Mouse (Mus musculus): ENCODE measurements around the gene Flot1. TPM values are rescaled to one million over a fixed set of nuclear protein-coding genes. Genes with fewer than 3 reads are reported as not detected.

Gene Flot1
- 55.8 and 58.2 TPM in 2 replicates for polyA plus RNA-seq (2015; fragmentation: Nextera tagmentation; extraction: Ambion mirVana)

DNA sequence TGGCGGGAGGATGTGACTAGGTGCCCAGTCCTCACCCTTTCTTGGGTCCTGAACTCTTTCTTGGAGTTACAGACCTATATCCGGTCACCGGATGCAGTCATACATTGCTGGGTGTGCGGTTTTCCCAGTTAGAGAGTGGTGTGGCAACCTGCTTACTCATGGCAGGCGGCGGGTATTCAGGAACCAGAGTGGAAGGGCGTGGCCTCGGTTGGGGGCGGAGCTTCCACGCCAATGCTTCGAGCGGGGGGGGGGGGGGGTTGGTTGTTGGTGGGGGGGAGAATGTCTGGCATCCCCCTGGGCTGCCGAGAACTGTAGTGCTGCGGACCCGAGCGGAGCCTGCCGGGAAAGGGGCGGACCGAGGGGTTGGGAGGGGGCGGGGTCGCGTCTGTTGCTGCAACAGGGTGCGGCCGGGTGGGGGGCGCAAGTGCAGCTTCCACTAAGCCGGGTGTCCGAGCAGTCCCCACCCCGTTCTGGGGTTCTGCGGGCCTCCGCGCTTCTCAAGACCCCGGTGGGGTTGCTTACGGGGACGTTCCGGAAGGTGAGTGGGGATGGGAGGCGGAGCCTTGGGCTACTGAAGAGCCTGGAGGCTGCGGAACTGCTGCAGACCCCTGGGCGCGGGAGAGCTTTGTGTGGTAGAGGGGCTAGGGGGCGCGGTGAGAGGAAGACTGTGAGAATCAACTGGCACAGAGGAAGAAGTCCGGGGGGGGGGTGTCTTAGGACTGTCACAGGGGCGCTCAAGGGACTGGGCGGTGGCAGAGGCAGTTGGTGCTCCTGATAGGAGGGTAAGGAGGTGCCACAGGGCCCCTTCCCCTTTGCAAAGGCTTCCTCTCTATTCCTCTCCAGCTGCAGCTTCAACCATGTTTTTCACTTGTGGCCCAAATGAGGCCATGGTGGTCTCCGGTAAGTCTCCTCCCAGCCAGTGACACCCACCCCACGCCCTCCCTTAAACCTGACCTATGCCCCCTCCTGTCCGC lies at the start of gene Flot1:
Flot1 (plus strand) TSS at position 267 of the 974 bp plus-strand sequence.
- Histone ChIP-seq H3K4me3 (replicated peaks; ENCODE audit: low read length) (peak within 1 kb of the TSS; percentile 78), H3K9ac (ENCODE audit: low read length) (peak within 1 kb of the TSS; percentile 83), H3K4me1 (ENCODE audit: control insufficient read depth, insufficient read depth, low read length) (peaks cover 12% of the 10 kb centered on the region; the same call in 1 of the 2 replicates), H3K27ac (ENCODE audit: low read length) (peak within 1 kb of the TSS; percentile 86), H3K27me3 (ENCODE audit: control insufficient read depth, insufficient read depth, low read length) (no peaks in the 10 kb centered on the region), H3K36me3 (ENCODE audit: control insufficient read depth, insufficient read depth, low read length) (peaks cover 14% of the 10 kb centered on the region), H3K4me2 (ENCODE audit: low read depth, low read length) (peak within 1 kb of the TSS; percentile 98), H3K9me3 (replicated peaks; ENCODE audit: control insufficient read depth, low read length) (no peaks in the 10 kb centered on the region)
- under 1% methylated on average over 47 of the region's 47 CpGs for WGBS
- peak; percentile 86 for ATAC-seq (ENCODE audit: insufficient read depth, low FRiP score)

DNA sequence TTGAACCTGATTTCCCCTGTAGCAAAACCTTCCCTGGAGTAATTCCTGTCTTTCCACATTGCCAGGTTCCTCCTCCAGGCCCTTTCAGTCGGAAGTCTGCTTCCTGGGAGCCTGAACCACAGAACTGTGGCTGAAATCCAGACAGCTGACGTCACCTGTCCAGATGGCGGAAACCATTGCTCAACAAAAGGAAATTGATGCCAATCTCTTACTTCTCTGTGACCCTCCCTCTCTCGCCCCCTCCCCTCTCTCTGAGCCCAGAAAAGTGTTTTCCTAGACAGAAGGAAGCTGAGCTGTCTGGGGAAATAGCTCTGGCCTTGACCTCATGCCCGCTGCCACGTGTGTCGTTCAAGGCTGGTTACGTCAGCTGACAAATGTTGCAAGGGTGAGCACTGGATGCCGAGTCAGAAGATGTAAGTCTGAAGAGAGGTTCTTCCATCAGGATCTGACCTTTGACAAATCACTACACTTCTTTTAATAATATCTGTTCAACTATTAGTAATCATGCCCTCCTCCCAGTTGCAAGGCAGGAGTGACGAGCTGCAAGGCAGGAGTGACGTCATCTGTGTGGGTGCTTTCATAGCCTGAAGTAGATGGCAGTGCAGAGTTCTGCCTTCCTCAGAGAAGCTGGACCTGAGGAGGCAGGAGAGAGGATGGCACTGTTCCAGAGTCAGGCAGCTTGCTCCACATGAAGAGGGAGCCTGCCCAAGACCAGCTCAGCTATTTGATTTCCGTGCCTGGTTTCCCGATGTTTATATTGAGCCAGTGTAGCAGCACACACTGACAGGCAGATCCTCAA lies 46.0 kb upstream of the Flot1 start:
- Histone ChIP-seq H3K4me3 (replicated peaks; ENCODE audit: low read length) (no peak overlapping the region), H3K4me1 (ENCODE audit: control insufficient read depth, insufficient read depth, low read length) (peaks cover 20% of the 10 kb centered on the region), H3K36me3 (ENCODE audit: control insufficient read depth, insufficient read depth, low read length) (no peaks in the 10 kb centered on the region), H3K9ac (ENCODE audit: low read length) (0 out of 2 replicates have a peak overlapping the region, but pooled peaks have one; percentile 40), H3K27me3 (ENCODE audit: control insufficient read depth, insufficient read depth, low read length) (no peaks in the 10 kb centered on the region), H3K27ac (ENCODE audit: low read length) (peak overlapping the region; percentile 88), H3K4me2 (ENCODE audit: low read depth, low read length) (no peak overlapping the region), H3K9me3 (replicated peaks; ENCODE audit: control insufficient read depth, low read length) (no peaks in the 10 kb centered on the region)
- 18% methylated on average over 13 of the region's 13 CpGs for WGBS
- ATAC-seq (ENCODE audit: insufficient read depth, low FRiP score), result peak; percentile 81

DNA sequence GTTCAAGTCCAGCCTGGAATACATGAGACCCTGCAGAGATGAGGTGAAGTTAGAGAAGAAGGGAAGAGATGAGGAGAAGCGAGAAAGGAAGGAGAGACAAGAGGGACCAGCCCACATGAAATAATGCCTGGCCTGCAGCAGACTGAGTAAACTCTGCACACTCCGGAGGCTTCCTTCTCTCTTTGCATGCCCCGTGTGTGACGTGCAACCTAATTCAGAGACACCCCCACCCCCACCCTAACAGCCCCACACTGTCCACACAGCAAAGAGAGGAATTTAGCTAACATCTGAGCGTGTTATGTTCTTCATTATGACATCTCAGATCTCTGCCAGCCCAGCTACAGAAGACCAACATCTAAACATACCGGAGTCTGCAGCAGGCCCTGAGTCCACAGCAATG lies 44.1 kb upstream of the Flot1 start:
- WGBS, result 30% methylated on average over 6 of the region's 6 CpGs
- ATAC-seq (ENCODE audit: insufficient read depth, low FRiP score), result peak; percentile 54; the same call in 1 of the 2 replicates
- H3K27me3 ChIP-seq (ENCODE audit: control insufficient read depth, insufficient read depth, low read length), result no peaks in the 10 kb centered on the region

DNA sequence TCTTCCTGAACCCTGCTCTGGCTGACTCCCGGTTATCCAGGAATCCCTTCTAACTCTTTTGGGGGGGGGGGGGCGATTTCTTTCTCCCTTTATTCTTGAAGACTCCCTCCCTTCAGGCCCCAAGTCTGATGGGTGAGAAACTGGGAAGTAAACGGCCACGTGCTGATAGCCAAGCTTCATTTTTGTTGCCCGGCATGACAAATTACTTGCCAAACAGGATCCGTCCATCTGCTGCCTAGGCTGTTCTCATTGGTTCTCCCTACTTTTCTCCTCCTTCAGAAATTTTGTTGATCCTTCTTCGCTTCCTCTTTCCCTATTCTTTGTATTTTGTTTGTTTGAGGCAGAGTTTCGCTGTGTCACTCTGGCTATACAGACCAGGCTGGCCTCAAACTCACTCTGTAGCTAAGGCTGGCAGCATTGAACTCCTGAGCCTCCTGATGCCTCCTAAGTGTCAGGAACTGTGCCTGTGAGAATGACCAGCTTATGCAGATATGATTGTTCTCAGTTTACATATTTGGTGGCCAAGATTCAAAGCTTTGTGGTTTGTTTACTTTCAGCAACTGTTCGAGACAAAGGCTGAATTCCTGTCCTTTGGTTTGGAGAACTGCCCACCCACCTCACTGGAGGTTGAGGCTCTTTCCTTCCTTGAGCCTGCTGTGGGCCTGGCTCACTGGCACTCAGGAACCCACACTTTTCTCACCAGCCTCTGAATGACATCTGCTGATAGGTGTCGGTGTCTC lies 43.4 kb upstream of the Flot1 start:
- H3K9ac ChIP-seq (ENCODE audit: low read length), result no peak overlapping the region
- H3K27me3 ChIP-seq (ENCODE audit: control insufficient read depth, insufficient read depth, low read length), result no peaks in the 10 kb centered on the region
- no peaks in the 10 kb centered on the region for H3K36me3 ChIP-seq (ENCODE audit: control insufficient read depth, insufficient read depth, low read length)
- no peak for ATAC-seq (ENCODE audit: insufficient read depth, low FRiP score)
- no peak overlapping the region for H3K4me2 ChIP-seq (ENCODE audit: low read depth, low read length)
- H3K9me3 ChIP-seq (replicated peaks; ENCODE audit: control insufficient read depth, low read length), result no peaks in the 10 kb centered on the region
- peak overlapping the region; percentile 80 for H3K27ac ChIP-seq (ENCODE audit: low read length)
- H3K4me3 ChIP-seq (replicated peaks; ENCODE audit: low read length), result no peak overlapping the region
- 45% methylated on average over 10 of the region's 10 CpGs for WGBS
- H3K4me1 ChIP-seq (ENCODE audit: control insufficient read depth, insufficient read depth, low read length), result peaks cover 20% of the 10 kb centered on the region

More for the DNA sequence above, 44.1 kb upstream of the Flot1 start:
- peaks cover 20% of the 10 kb centered on the region for H3K4me1 ChIP-seq (ENCODE audit: control insufficient read depth, insufficient read depth, low read length)
- H3K9me3 ChIP-seq (replicated peaks; ENCODE audit: control insufficient read depth, low read length), result no peaks in the 10 kb centered on the region
- no peak overlapping the region for H3K9ac ChIP-seq (ENCODE audit: low read length)
- H3K4me3 ChIP-seq (replicated peaks; ENCODE audit: low read length), result no peak overlapping the region
- H3K36me3 ChIP-seq (ENCODE audit: control insufficient read depth, insufficient read depth, low read length), result no peaks in the 10 kb centered on the region
- H3K4me2 ChIP-seq (ENCODE audit: low read depth, low read length), result no peak overlapping the region
- peak overlapping the region; percentile 80 for H3K27ac ChIP-seq (ENCODE audit: low read length)

DNA sequence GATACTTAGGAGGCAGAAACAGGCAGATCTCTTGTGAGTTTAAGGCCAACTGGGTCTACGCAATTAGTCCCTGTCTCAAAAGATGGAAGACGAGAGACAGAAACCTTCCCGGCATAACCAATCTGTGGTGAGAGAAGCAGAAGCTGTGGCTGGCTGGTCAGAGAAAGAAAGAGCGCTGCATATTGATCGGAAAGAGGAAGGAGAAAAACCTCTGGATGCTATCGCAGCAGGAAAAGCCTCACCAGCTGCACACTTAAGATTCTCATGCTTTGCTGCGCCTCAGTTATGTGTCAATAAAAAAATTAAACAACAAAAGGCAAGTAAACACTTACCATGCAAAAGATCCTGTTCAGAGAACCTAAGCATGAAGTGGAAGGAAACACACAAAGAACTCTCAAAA lies 42.7 kb upstream of the Flot1 start:
- H3K36me3 ChIP-seq (ENCODE audit: control insufficient read depth, insufficient read depth, low read length), result no peaks in the 10 kb centered on the region
- no peak for ATAC-seq (ENCODE audit: insufficient read depth, low FRiP score)
- H3K9me3 ChIP-seq (replicated peaks; ENCODE audit: control insufficient read depth, low read length), result no peaks in the 10 kb centered on the region
- no peak overlapping the region for H3K4me2 ChIP-seq (ENCODE audit: low read depth, low read length)
- no peak overlapping the region for H3K9ac ChIP-seq (ENCODE audit: low read length)
- H3K4me1 ChIP-seq (ENCODE audit: control insufficient read depth, insufficient read depth, low read length), result peaks cover 20% of the 10 kb centered on the region
- peak overlapping the region; percentile 80 for H3K27ac ChIP-seq (ENCODE audit: low read length)
- no peaks in the 10 kb centered on the region for H3K27me3 ChIP-seq (ENCODE audit: control insufficient read depth, insufficient read depth, low read length)
- no peak overlapping the region for H3K4me3 ChIP-seq (replicated peaks; ENCODE audit: low read length)
- WGBS, result 87% methylated on average over 7 of the region's 7 CpGs

DNA sequence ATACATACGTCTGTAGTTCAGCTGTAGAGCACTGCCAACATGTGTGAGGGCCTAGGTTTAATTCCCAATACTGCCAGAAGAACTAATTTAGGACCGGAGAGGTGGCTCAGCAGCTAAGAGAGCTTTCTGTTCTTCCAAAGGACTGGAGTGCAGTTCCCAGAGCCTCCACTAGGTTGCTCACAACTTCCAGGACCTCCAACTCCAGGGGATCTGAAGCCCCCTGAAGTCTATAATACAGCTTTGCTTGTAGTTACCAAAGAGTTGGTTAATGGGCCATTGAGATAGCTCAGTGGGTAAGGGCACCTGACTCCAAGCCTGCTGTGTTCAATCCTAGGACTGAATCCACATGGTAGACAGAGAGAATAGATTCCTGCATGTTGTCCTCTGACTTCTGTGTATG lies 40.6 kb upstream of the Flot1 start:
- WGBS, result 80% methylated on average over 2 of the region's 2 CpGs
- no peak overlapping the region for H3K4me3 ChIP-seq (replicated peaks; ENCODE audit: low read length)

DNA sequence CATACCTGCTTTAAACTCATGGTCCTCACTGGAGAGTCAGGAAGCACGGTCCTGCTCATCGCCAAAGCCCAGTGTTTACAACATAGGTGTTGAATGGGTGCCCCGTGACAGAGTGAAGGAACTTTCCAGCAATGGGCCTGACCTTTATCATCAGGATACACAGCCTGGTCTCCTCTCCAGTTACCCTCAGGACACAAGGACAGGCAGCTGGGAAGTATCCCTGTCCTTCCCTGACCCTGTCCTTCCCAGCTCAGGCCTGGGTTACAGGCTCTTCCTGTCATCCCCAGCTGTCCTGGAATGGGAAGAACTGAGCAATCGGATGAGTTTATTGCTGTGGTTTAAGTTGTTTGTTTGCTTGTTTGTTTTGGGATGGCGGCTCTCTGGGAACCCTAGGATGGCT lies 40.1 kb upstream of the Flot1 start:
- Histone ChIP-seq H3K9ac (ENCODE audit: low read length) (no peak overlapping the region), H3K36me3 (ENCODE audit: control insufficient read depth, insufficient read depth, low read length) (no peaks in the 10 kb centered on the region), H3K27me3 (ENCODE audit: control insufficient read depth, insufficient read depth, low read length) (no peaks in the 10 kb centered on the region), H3K27ac (ENCODE audit: low read length) (no peak overlapping the region), H3K4me3 (replicated peaks; ENCODE audit: low read length) (no peak overlapping the region), H3K9me3 (replicated peaks; ENCODE audit: control insufficient read depth, low read length) (no peaks in the 10 kb centered on the region), H3K4me1 (ENCODE audit: control insufficient read depth, insufficient read depth, low read length) (0 out of 2 replicates have a peak, but pooled peaks cover 6% of the 10 kb centered on the region), H3K4me2 (ENCODE audit: low read depth, low read length) (no peak overlapping the region)
- 73% methylated on average over 5 of the region's 5 CpGs for WGBS
- ATAC-seq (ENCODE audit: insufficient read depth, low FRiP score), result no peak

More for the DNA sequence above, 40.6 kb upstream of the Flot1 start:
- peaks cover 10% of the 10 kb centered on the region for H3K4me1 ChIP-seq (ENCODE audit: control insufficient read depth, insufficient read depth, low read length)
- no peak overlapping the region for H3K27ac ChIP-seq (ENCODE audit: low read length)
- ATAC-seq (ENCODE audit: insufficient read depth, low FRiP score), result no peak
- no peaks in the 10 kb centered on the region for H3K27me3 ChIP-seq (ENCODE audit: control insufficient read depth, insufficient read depth, low read length)
- H3K36me3 ChIP-seq (ENCODE audit: control insufficient read depth, insufficient read depth, low read length), result no peaks in the 10 kb centered on the region
- no peaks in the 10 kb centered on the region for H3K9me3 ChIP-seq (replicated peaks; ENCODE audit: control insufficient read depth, low read length)
- no peak overlapping the region for H3K4me2 ChIP-seq (ENCODE audit: low read depth, low read length)
- H3K9ac ChIP-seq (ENCODE audit: low read length), result no peak overlapping the region

DNA sequence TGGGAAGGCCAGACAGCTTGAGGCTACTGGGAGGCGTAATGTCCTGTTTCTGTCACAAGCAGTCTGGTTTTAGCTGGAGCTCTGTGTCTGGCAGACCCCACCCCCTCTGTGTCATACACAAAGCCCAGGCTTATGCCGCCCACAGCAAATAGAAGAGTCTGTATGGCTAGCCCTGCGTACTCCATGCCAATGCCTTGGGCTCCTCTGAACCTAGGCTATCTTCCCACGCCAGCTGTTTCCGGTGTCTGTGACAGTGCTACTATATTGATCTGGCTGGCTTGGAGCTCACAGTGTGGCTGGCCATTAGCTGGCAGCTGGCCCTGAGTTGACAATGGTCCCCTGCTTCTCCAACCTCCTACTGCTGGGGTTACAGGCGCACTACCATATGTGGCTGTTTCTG lies 39.1 kb upstream of the Flot1 start:
- Histone ChIP-seq H3K9me3 (replicated peaks; ENCODE audit: control insufficient read depth, low read length) (no peaks in the 10 kb centered on the region), H3K4me1 (ENCODE audit: control insufficient read depth, insufficient read depth, low read length) (0 out of 2 replicates have a peak, but pooled peaks cover 6% of the 10 kb centered on the region), H3K36me3 (ENCODE audit: control insufficient read depth, insufficient read depth, low read length) (no peaks in the 10 kb centered on the region), H3K27ac (ENCODE audit: low read length) (no peak overlapping the region), H3K27me3 (ENCODE audit: control insufficient read depth, insufficient read depth, low read length) (no peaks in the 10 kb centered on the region), H3K9ac (ENCODE audit: low read length) (no peak overlapping the region), H3K4me3 (replicated peaks; ENCODE audit: low read length) (no peak overlapping the region), H3K4me2 (ENCODE audit: low read depth, low read length) (no peak overlapping the region)
- no peak for ATAC-seq (ENCODE audit: insufficient read depth, low FRiP score)
- WGBS, result 70% methylated on average over 6 of the region's 6 CpGs
